Mouse (Mus musculus) left cerebral cortex, postnatal 4 days (tissue): ENCODE measurements around the gene Tjp3. TPM values are rescaled to one million over a fixed set of nuclear protein-coding genes. Genes with fewer than 3 reads are reported as not detected.

ENCODE experiments used
- DNase-seq: peaks from one replicate; pipeline ENCODE4 v3.0.0-alpha.2; 2022
- intact Hi-C: fragments of 180-260 bp; cut with DNase I; formaldehyde crosslinking; loops from one replicate; pipeline ENCODE4 v1.15.1; 2025
- total RNA-seq, 2 experiments: library from RNA; stranded (reverse); gene quantifications; 2 replicates each; pipeline ENCODE4 v1.2.3; 2021

Tjp3 gene
- total RNA-seq, result 1 to 10 TPM; 5.4 to 6.1 TPM

GRCm38 (mm10) chr10:81291511-81292104 lies at the start of gene Tjp3:
Gene Tjp3, minus strand, starts transcription at chr10:81291581.
- intact Hi-C loops, result loop anchor here (2.0 kb wide), 1 partner anchor 27 kb away; no protein-coding TSS in a partner anchor
- DNase-seq, result no peak

GRCm38 (mm10) chr10:81340551-81341332 lies 49.4 kb upstream of the Tjp3 start:
- intact Hi-C loops, result loop anchor here (10.0 kb wide), 1 partner anchor 146 kb away; no protein-coding TSS in a partner anchor
- no peak for DNase-seq

GRCm38 (mm10) chr10:81336558-81336957 lies 45.2 kb upstream of the Tjp3 start:
- intact Hi-C loops, result no loop called here
- DNase-seq, result no peak

GRCm38 (mm10) chr10:81335393-81336340 lies 44.3 kb upstream of the Tjp3 start:
- intact Hi-C loops, result no loop called here
- DNase-seq, result peak; percentile 68

GRCm38 (mm10) chr10:81334324-81334723 lies 42.9 kb upstream of the Tjp3 start:
- intact Hi-C loops, result no loop called here
- DNase-seq, result no peak

- no peak for DNase-seq
- intact Hi-C loops, result no loop called here
These were observed 40.9 kb upstream of the Tjp3 start for GRCm38 (mm10) chr10:81332277-81332676.

GRCm38 (mm10) chr10:81330007-81330406 lies 38.6 kb upstream of the Tjp3 start:
- no peak for DNase-seq
- intact Hi-C loops, result no loop called here

- intact Hi-C loops, result no loop called here
These were observed 38.0 kb upstream of the Tjp3 start for GRCm38 (mm10) chr10:81329194-81329975.

GRCm38 (mm10) chr10:81328386-81328785 lies 37.0 kb upstream of the Tjp3 start, which contains the start of gene Tbxa2r:
Gene Tbxa2r, plus strand, starts transcription at chr10:81328731.
- DNase-seq, result no peak
- intact Hi-C loops, result no loop called here

More at GRCm38 (mm10) chr10:81329194-81329975, 38.0 kb upstream of the Tjp3 start:
- DNase-seq, result no peak

GRCm38 (mm10) chr10:81327959-81328358 lies 36.6 kb upstream of the Tjp3 start:
- DNase-seq, result no peak
- intact Hi-C loops, result no loop called here

- intact Hi-C loops, result no loop called here
- no peak for DNase-seq
These were observed 35.5 kb upstream of the Tjp3 start for GRCm38 (mm10) chr10:81326858-81327257.

GRCm38 (mm10) chr10:81325781-81326180 lies 34.4 kb upstream of the Tjp3 start:
- no peak for DNase-seq
- intact Hi-C loops, result no loop called here

GRCm38 (mm10) chr10:81325176-81325575 lies 33.8 kb upstream of the Tjp3 start:
- intact Hi-C loops, result no loop called here

GRCm38 (mm10) chr10:81323791-81324530 lies 32.6 kb upstream of the Tjp3 start:
- no peak for DNase-seq

More at GRCm38 (mm10) chr10:81325176-81325575, 33.8 kb upstream of the Tjp3 start:
- DNase-seq, result no peak

GRCm38 (mm10) chr10:81323141-81323775 lies 31.9 kb upstream of the Tjp3 start:
- intact Hi-C loops, result no loop called here
- DNase-seq, result no peak

More at GRCm38 (mm10) chr10:81323791-81324530, 32.6 kb upstream of the Tjp3 start:
- intact Hi-C loops, result no loop called here

- intact Hi-C loops, result no loop called here
- DNase-seq, result no peak
These were observed 31.1 kb upstream of the Tjp3 start for GRCm38 (mm10) chr10:81322444-81322843.

- DNase-seq, result no peak
- intact Hi-C loops, result no loop called here
These were observed 30.1 kb upstream of the Tjp3 start for GRCm38 (mm10) chr10:81321436-81321835.

- intact Hi-C loops, result no loop called here
These were observed 29.4 kb upstream of the Tjp3 start, which contains the start of gene Cactin for GRCm38 (mm10) chr10:81320550-81321347. Gene Cactin, plus strand, starts transcription at chr10:81321103.

More at GRCm38 (mm10) chr10:81320550-81321347, 29.4 kb upstream of the Tjp3 start, which contains the start of gene Cactin:
- peak; percentile 100 for DNase-seq
